Mouse (Mus musculus) thymus, adult 2 months (tissue): ENCODE measurements around the gene H3f3b. TPM values are rescaled to one million over a fixed set of nuclear protein-coding genes. Genes with fewer than 3 reads are reported as not detected.

Source experiments
- DNase-seq: peaks from one replicate; pipeline ENCODE4 v3.0.0; 2021
- H3K27ac ChIP-seq: fragments of 200-500 bp; 2 replicates; pipeline ENCODE4 v1.5.1; 2012; ENCODE audit warnings: low read length, control low read depth; ENCODE audit not compliant: control insufficient read depth, insufficient read depth
- H3K27me3 ChIP-seq: fragments of 200-500 bp; 2 replicates; pipeline ENCODE4 v1.6.1; 2012; ENCODE audit warnings: mild to moderate bottlenecking, low read length, moderate library complexity, mixed read lengths; ENCODE audit not compliant: control insufficient read depth, insufficient read depth
- H3K36me3 ChIP-seq: fragments of 200-500 bp; 2 replicates; pipeline ENCODE4 v1.6.1; 2012; ENCODE audit warnings: mild to moderate bottlenecking, low read length, moderate library complexity; ENCODE audit not compliant: control insufficient read depth, insufficient read depth
- H3K4me1 ChIP-seq: fragments of 200-500 bp; replicated peaks from 2 replicates; pipeline ENCODE4 v1.6.1; 2012; ENCODE audit warnings: low read length; ENCODE audit not compliant: control insufficient read depth, insufficient read depth
- H3K4me3 ChIP-seq: fragments of 200-500 bp; 2 replicates; pipeline ENCODE4 v1.5.1; 2012; ENCODE audit warnings: mild to moderate bottlenecking, low read length, control low read depth, moderate library complexity; ENCODE audit not compliant: control insufficient read depth, insufficient read depth
- CTCF ChIP-seq: fragments of 200-500 bp; IDR thresholded peaks from 2 replicates; pipeline ENCODE4 v1.5.1; 2012; ENCODE audit warnings: mild to moderate bottlenecking, control low read depth, low read length, moderate library complexity, borderline replicate concordance; ENCODE audit not compliant: control insufficient read depth, poor library complexity, insufficient read depth; ENCODE audit errors: extremely low read depth
- POLR2A ChIP-seq: fragments of 200-500 bp; IDR thresholded peaks from 2 replicates; pipeline ENCODE4 v1.6.1; 2012; ENCODE audit warnings: mild to moderate bottlenecking, low read length, control low read depth, moderate library complexity; ENCODE audit not compliant: control insufficient read depth, poor library complexity, insufficient read depth; ENCODE audit errors: extremely low read depth
- WGBS: fragments of 180-500 bp; shearing (Covaris S2); methylation state at CpG from one replicate; pipeline ENCODE4 v1.1.7; 2018; 5-methylcytosine and 5-hydroxymethylcytosine counted together
- polyA plus RNA-seq: library from polyadenylated mRNA; depleted of rRNA; stranded (reverse); fragments of >200 nt; gene quantifications from 2 replicates; pipeline ENCODE4 v1.2.3, GENCODE M21; 2012

H3f3b gene
- polyA plus RNA-seq, 1 experiment, result 484 TPM

DNA sequence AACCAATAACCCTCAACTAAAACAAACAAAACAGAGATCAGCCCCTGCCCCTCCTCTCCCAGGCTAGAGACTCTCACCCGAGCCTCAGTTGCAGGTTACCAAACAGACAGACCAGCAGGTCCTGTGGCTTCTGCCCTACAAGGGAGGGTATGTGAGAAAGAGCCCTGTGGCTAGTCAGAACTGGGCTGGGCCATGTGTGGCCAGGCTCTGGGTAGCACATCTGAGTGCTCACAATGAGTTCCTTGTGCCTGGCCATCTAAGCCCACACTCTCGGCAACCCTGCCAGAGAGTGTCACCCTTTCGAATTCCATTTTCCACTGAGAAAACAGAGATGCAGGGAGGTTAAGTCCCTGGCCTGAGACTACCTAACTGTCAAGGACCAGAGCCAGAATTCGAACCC is 35.7 kb downstream of the H3f3b start:
- H3K27ac ChIP-seq, result no peak overlapping the region
- TF ChIP-seq POLR2A, result no peak
- TF ChIP-seq CTCF, result no peak
- no peak for DNase-seq
- 81% methylated on average over 4 of the region's 4 CpGs for WGBS
- H3K4me1 ChIP-seq, result no peaks in the 10 kb centered on the region
- no peaks in the 10 kb centered on the region for H3K36me3 ChIP-seq
- H3K27me3 ChIP-seq, result no peaks in the 10 kb centered on the region; the same call in 1 of the 2 replicates
- no peak overlapping the region for H3K4me3 ChIP-seq

DNA sequence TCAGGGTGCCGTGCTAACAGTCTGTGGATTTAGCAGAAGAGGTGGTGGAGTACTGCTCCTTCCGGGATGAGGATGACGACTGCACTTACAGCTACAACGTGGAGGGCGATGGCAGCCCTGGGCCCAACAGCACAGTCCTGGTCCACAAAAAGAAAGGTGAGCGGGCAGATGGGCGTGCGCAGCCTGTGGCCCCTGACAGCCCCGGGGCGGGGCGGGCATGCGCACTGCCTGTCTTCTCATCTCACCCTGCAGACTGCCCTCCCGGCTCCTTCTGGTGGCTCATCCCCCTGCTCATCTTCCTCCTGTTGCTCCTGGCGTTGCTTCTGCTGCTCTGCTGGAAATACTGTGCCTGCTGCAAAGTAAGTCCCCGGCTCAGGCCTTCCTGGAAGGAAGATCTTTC is 38.1 kb downstream of the H3f3b start:
- Histone ChIP-seq H3K4me3 (no peak overlapping the region), H3K36me3 (no peaks in the 10 kb centered on the region), H3K4me1 (no peaks in the 10 kb centered on the region), H3K27ac (no peak overlapping the region), H3K27me3 (no peaks in the 10 kb centered on the region; the same call in 1 of the 2 replicates)
- no peak for DNase-seq
- WGBS, result 75% methylated on average over 15 of the region's 15 CpGs
- TF ChIP-seq POLR2A (no peak), CTCF (no peak)

DNA sequence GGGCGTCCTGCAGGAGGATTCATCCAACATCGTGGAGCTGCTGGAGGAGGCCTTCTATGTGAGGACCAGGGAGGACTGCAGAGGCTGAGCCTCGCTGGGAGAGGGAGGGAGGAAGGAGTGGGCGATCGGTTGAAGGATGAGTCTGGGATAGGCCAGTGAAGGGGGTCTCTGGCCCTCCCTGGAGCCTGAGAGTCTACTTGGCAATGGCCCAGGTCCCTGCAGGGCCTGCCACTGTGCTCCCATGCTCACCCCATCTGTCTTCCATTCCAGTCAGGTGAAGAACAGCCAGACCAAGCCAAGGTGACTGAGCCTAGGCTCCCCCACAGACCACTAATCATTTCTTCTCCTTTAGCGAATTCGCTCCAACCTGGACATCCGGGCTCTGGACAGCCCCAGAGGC is 44.5 kb downstream of the H3f3b start:
- WGBS, result 96% methylated on average over 8 of the region's 8 CpGs
- H3K27ac ChIP-seq, result no peak overlapping the region
- no peak overlapping the region for H3K4me3 ChIP-seq
- H3K27me3 ChIP-seq, result no peaks in the 10 kb centered on the region
- H3K4me1 ChIP-seq, result no peaks in the 10 kb centered on the region
- no peak for DNase-seq
- H3K36me3 ChIP-seq, result no peaks in the 10 kb centered on the region
- TF ChIP-seq CTCF, result no peak
- no peak for TF ChIP-seq POLR2A

DNA sequence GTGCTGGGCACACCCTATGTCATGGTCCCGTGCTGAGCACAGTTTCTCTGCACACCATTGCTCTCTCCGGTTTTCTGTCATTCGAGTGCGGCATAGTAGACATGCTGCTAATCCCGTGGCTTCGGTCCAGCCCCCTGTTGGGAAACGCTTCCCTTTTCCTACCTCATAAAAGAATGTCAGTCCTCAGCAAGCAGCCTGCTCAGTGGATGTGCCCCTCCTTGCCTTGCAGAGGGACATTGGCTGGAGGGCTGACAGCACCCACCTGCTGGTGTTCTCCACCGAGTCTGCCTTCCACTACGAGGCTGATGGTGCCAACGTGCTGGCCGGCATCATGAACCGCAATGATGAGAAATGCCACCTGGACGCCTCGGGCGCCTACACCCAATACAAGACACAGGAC is 45.3 kb downstream of the H3f3b start:
- TF ChIP-seq CTCF, result no peak
- no peak for TF ChIP-seq POLR2A
- Histone ChIP-seq H3K4me1 (no peaks in the 10 kb centered on the region), H3K4me3 (no peak overlapping the region), H3K27me3 (no peaks in the 10 kb centered on the region), H3K36me3 (no peaks in the 10 kb centered on the region), H3K27ac (no peak overlapping the region)
- 97% methylated on average over 15 of the region's 15 CpGs for WGBS
- no peak for DNase-seq

DNA sequence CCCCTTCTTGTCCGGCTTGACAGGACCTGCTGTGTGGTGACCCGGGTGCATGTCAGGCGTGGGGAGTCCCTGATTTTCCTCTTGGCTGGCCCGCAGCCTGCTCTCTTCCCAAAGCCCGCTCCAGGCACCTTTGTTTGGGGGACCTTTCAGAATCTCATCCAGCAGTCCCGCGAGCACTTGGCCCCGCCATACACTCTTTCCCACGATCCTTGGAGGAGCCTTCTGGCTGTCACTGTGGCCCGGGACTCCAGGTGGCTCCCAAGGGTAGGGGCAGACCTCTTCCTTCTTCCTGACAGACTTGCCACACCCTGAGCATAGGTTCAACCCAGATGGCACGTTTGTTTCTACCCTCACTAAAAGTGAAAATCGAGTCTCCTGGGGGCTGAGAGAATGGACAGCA is 52.2 kb downstream of the H3f3b start:
- Histone ChIP-seq H3K4me3 (no peak overlapping the region), H3K27ac (no peak overlapping the region), H3K36me3 (no peaks in the 10 kb centered on the region), H3K4me1 (peaks cover 14% of the 10 kb centered on the region), H3K27me3 (no peaks in the 10 kb centered on the region)
- peak; percentile 9 for DNase-seq
- 41% methylated on average over 12 of the region's 12 CpGs for WGBS
- no peak for TF ChIP-seq CTCF
- TF ChIP-seq POLR2A, result no peak

DNA sequence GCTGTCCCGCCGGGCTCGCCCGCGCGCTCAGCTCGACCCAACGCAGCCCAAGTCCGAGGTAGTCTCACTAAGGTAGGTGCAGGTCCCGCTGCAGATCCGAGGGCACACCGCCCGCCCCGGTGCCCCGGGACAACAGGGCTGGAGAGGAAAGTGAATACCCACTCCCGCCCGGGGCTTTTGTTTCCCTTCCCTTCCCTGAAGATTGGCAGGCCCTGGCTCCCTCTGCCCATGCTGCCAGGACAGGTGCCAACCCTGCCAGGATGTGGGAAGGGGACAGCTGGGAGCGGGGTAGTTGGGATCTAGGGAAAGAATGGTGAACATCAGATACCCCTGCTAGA is 52.7 kb downstream of the H3f3b start:
- Histone ChIP-seq H3K27ac (no peak overlapping the region), H3K4me1 (peaks cover 14% of the 10 kb centered on the region), H3K36me3 (no peaks in the 10 kb centered on the region), H3K4me3 (peak overlapping the region; percentile 57), H3K27me3 (no peaks in the 10 kb centered on the region)
- 4% methylated on average over 18 of the region's 18 CpGs for WGBS
- no peak for TF ChIP-seq CTCF
- TF ChIP-seq POLR2A, result no peak
- DNase-seq, result no peak
